Mouse (Mus musculus) thymus, adult 2 months (tissue): ENCODE data around the gene Htra3. TPM values are rescaled to one million over a fixed set of nuclear protein-coding genes. Genes with fewer than 3 reads are reported as not detected.

Experiments used
- DNase-seq: peaks from one replicate; pipeline ENCODE4 v3.0.0; 2021
- H3K27ac ChIP-seq: fragments of 200-500 bp; 2 replicates; pipeline ENCODE4 v1.5.1; 2012; ENCODE audit warnings: low read length, control low read depth; ENCODE audit not compliant: control insufficient read depth, insufficient read depth
- H3K27me3 ChIP-seq: fragments of 200-500 bp; 2 replicates; pipeline ENCODE4 v1.6.1; 2012; ENCODE audit warnings: mild to moderate bottlenecking, low read length, moderate library complexity, mixed read lengths; ENCODE audit not compliant: control insufficient read depth, insufficient read depth
- H3K36me3 ChIP-seq: fragments of 200-500 bp; 2 replicates; pipeline ENCODE4 v1.6.1; 2012; ENCODE audit warnings: mild to moderate bottlenecking, low read length, moderate library complexity; ENCODE audit not compliant: control insufficient read depth, insufficient read depth
- H3K4me1 ChIP-seq: fragments of 200-500 bp; replicated peaks from 2 replicates; pipeline ENCODE4 v1.6.1; 2012; ENCODE audit warnings: low read length; ENCODE audit not compliant: control insufficient read depth, insufficient read depth
- H3K4me3 ChIP-seq: fragments of 200-500 bp; 2 replicates; pipeline ENCODE4 v1.5.1; 2012; ENCODE audit warnings: mild to moderate bottlenecking, low read length, control low read depth, moderate library complexity; ENCODE audit not compliant: control insufficient read depth, insufficient read depth
- CTCF ChIP-seq: fragments of 200-500 bp; IDR thresholded peaks from 2 replicates; pipeline ENCODE4 v1.5.1; 2012; ENCODE audit warnings: mild to moderate bottlenecking, control low read depth, low read length, moderate library complexity, borderline replicate concordance; ENCODE audit not compliant: control insufficient read depth, poor library complexity, insufficient read depth; ENCODE audit errors: extremely low read depth
- POLR2A ChIP-seq: fragments of 200-500 bp; IDR thresholded peaks from 2 replicates; pipeline ENCODE4 v1.6.1; 2012; ENCODE audit warnings: mild to moderate bottlenecking, low read length, control low read depth, moderate library complexity; ENCODE audit not compliant: control insufficient read depth, poor library complexity, insufficient read depth; ENCODE audit errors: extremely low read depth
- WGBS: fragments of 180-500 bp; shearing (Covaris S2); methylation state at CpG from one replicate; pipeline ENCODE4 v1.1.7; 2018; 5-methylcytosine and 5-hydroxymethylcytosine counted together
- polyA plus RNA-seq: library from polyadenylated mRNA; depleted of rRNA; stranded (reverse); fragments of >200 nt; gene quantifications from 2 replicates; pipeline ENCODE4 v1.2.3, GENCODE M21; 2012

Htra3 gene
- polyA plus RNA-seq, 1 experiment = 37.3 TPM

- Histone ChIP-seq H3K4me3 (no peak overlapping the region), H3K4me1 (no peaks in the 10 kb centered on the region; the same call in 1 of the 2 replicates), H3K36me3 (no peaks in the 10 kb centered on the region), H3K27me3 (no peaks in the 10 kb centered on the region), H3K27ac (no peak overlapping the region)
- WGBS = 70% methylated on average over 3 of the region's 3 CpGs
- no peak for DNase-seq
- TF ChIP-seq CTCF = no peak
- TF ChIP-seq POLR2A = no peak
Observed at GRCm38 (mm10) chr5:35659503-35659902, 20.1 kb downstream of the Htra3 start.

DNA sequence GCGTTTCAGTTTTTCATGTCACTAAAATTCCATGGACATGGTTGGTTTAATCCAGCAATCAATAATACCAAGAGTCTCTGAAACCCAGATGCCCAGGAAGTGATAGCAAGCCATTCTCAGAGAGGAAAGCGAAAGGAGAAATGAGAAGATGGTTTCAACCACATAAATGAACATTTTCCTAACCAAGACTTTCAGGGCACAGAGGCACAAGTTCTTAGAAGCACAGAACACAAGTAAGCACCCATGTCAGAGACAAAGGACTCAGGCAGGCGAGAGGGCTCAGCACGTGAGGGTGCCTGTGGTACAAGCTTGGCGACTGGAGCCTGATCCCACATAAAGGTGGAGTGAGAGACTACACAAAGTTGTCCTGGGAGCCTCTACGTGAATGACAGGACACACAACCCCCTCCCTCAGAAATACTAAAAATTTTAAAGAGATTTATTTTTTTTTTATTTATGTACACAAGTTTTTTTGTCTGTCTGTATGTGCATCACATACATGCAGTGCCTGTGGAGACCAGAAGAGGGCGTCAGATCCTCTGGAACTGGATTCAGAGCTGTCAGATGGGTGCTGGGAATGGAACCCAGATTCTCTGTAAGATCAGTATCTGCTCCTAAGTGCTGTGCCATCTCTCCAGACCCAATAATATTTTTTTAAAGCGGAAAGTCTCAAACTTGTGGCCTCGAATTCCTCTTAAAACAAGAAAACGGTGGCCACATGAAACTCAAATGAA lies 23.7 kb downstream of the Htra3 start:
- Histone ChIP-seq H3K4me1 (no peaks in the 10 kb centered on the region; the same call in 1 of the 2 replicates), H3K4me3 (no peak overlapping the region), H3K27ac (no peak overlapping the region), H3K27me3 (no peaks in the 10 kb centered on the region), H3K36me3 (no peaks in the 10 kb centered on the region)
- DNase-seq = no peak
- 52% methylated on average over 10 of the region's 10 CpGs for WGBS
- TF ChIP-seq CTCF (no peak), POLR2A (no peak)

DNA sequence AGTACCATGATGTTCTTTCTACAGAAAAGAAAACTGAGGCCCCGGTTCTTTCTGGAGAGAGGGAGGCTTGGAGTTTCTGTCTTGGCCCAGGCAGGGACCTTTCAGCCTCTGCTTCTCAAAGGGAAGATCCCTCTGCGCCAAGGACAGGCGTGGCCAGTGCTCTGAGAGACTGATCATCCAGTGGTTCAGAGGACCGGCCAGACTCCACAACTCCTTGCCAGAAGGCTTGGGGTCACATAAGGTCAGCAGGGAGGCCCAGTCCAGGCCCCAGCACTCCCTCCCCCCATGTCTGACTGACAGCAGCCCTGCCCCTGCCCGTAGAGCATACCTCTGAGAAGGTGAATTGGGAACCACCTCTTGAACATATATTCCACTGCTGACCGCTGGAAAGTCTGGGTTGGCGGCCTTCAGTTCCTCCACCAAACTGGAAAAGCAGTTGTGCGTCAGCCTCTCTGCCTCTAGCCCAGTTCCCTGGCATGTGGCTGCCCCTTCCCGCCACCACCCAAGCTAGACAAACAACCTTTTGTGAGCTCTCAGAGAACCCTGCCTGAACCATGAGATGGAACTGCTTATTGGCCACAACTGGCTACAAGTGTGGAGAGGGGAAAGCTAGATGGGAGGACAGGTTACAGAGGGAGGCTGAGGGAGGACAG lies 25.7 kb downstream of the Htra3 start:
- TF ChIP-seq POLR2A (no peak), CTCF (no peak)
- H3K36me3 ChIP-seq = no peaks in the 10 kb centered on the region
- no peak overlapping the region for H3K4me3 ChIP-seq
- WGBS = 95% methylated on average over 9 of the region's 9 CpGs
- H3K27me3 ChIP-seq = no peaks in the 10 kb centered on the region
- no peak overlapping the region for H3K27ac ChIP-seq
- DNase-seq = no peak
- no peaks in the 10 kb centered on the region; the same call in 1 of the 2 replicates for H3K4me1 ChIP-seq

- 94% methylated on average over 13 of the region's 13 CpGs for WGBS
- Histone ChIP-seq H3K27me3 (no peaks in the 10 kb centered on the region), H3K4me1 (no peaks in the 10 kb centered on the region; the same call in 1 of the 2 replicates), H3K27ac (no peak overlapping the region), H3K4me3 (no peak overlapping the region), H3K36me3 (no peaks in the 10 kb centered on the region)
- TF ChIP-seq POLR2A = no peak
- TF ChIP-seq CTCF = no peak
- DNase-seq = no peak
Observed at GRCm38 (mm10) chr5:35652872-35653271, 26.7 kb downstream of the Htra3 start.

DNA sequence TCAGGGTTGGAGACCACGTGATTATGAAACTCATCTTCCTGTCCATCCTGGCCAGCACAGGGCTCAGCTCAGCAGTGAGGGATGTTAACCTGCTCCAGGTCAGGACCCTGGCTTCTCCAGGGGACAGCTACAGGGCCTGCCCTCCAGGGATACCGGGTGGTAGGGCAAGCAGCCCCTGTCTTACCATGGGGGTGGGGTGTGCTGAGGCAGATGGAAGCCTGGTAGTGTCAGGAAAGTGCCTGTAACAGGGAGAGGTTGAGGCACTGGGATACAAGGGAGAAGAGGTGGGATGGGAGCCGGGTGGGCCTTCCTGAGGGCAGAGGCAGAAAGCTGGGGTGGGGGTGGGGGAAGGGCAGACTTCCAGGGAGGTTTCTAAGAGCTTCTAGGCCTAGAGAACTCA lies 27.3 kb downstream of the Htra3 start:
- H3K27ac ChIP-seq = no peak overlapping the region
- no peaks in the 10 kb centered on the region for H3K27me3 ChIP-seq
- no peak overlapping the region for H3K4me3 ChIP-seq
- no peaks in the 10 kb centered on the region; the same call in 1 of the 2 replicates for H3K4me1 ChIP-seq
- no peak for TF ChIP-seq POLR2A
- TF ChIP-seq CTCF = no peak
- no peak for DNase-seq
- WGBS = 87% methylated on average over 3 of the region's 3 CpGs
- no peaks in the 10 kb centered on the region for H3K36me3 ChIP-seq

DNA sequence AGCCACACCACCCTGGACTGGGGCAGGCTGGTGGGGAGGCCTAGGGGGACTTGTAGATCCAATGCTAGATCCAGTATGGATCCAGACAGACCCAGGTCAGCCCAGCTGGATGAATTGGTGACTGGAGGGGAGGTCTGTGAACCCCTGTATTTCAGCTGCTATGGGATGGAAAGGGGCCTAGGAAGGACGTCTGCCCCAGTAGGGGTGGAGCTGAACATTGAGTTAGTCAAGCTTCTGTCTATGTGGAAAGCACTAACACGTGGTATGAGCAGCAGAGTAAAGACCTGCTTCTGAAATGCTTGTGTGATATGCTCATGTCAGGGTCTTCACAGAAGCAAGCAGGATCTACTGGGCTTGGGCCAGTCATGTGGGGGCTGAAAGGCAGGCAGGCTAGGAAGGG lies 31.4 kb downstream of the Htra3 start:
- no peaks in the 10 kb centered on the region for H3K27me3 ChIP-seq
- H3K4me3 ChIP-seq = no peak overlapping the region
- H3K4me1 ChIP-seq = no peaks in the 10 kb centered on the region
- DNase-seq = no peak
- no peak overlapping the region for H3K27ac ChIP-seq
- H3K36me3 ChIP-seq = no peaks in the 10 kb centered on the region
- 82% methylated on average over 2 of the region's 2 CpGs for WGBS
- TF ChIP-seq POLR2A (no peak), CTCF (no peak)

DNA sequence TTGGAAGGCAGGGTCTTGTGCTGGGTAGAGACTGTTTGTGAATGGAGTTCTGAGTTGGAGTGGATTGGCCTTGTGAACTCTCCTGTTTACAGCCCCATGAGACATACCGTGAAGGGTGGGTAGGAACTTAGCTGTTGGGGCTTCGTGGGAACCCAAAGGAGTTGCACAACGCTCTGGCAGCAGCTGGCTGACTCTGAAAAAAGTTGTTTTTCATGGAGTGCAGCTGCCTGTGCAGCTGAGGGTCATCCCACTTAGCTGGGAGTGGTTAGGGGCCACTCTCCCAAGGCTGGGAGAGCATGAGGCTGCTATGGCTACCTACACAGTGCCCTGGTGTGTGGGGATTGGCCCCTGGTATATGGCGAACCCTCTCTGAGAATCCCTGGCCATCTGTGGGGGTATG lies 32.0 kb downstream of the Htra3 start:
- no peak overlapping the region for H3K27ac ChIP-seq
- no peak for TF ChIP-seq POLR2A
- no peak for TF ChIP-seq CTCF
- no peak for DNase-seq
- H3K27me3 ChIP-seq = no peaks in the 10 kb centered on the region
- 42% methylated on average over 4 of the region's 4 CpGs for WGBS
- H3K4me3 ChIP-seq = no peak overlapping the region
- H3K4me1 ChIP-seq = no peaks in the 10 kb centered on the region
- no peaks in the 10 kb centered on the region for H3K36me3 ChIP-seq
